Mouse (Mus musculus) intestine, postnatal 0 days (tissue): ENCODE measurements around the gene Padi4. TPM values are rescaled to one million over a fixed set of nuclear protein-coding genes. Genes with fewer than 3 reads are reported as not detected.
A peak's percentile ranks its signal among the peaks of the same experiment; 100 is the strongest.

Experiments used
- ATAC-seq: fragments of 200-750 bp; cut with Nextera tagmentation; 2 replicates; pipeline ENCODE4 v1.8.0; 2017; ENCODE audit warnings: mild to moderate bottlenecking, moderate TSS enrichment, moderate library complexity
- H3K27ac ChIP-seq: fragments of 300-500 bp; sonication (generic); 2 replicates; pipeline ENCODE4 v1.5.1; 2014; ENCODE audit warnings: mild to moderate bottlenecking, low read depth, low read length, moderate library complexity
- H3K27me3 ChIP-seq: fragments of 300-500 bp; sonication (generic); replicated peaks from 2 replicates; pipeline ENCODE4 v1.6.1; 2014; ENCODE audit warnings: low read length, mixed read lengths; ENCODE audit not compliant: control insufficient read depth, insufficient read depth
- H3K36me3 ChIP-seq: fragments of 300-500 bp; sonication (generic); 2 replicates; pipeline ENCODE4 v1.6.1; 2014; ENCODE audit warnings: mild to moderate bottlenecking, moderate library complexity; ENCODE audit not compliant: control insufficient read depth, insufficient read depth
- H3K4me1 ChIP-seq: fragments of 300-500 bp; sonication (generic); replicated peaks from 2 replicates; pipeline ENCODE4 v1.6.1; 2014; ENCODE audit warnings: antibody characterized with exemption, low read length, mixed read lengths; ENCODE audit not compliant: control insufficient read depth, insufficient read depth
- H3K4me2 ChIP-seq: fragments of 300-500 bp; sonication (generic); replicated peaks from 2 replicates; pipeline ENCODE4 v1.6.1; 2014; ENCODE audit warnings: low read depth, mild to moderate bottlenecking, moderate library complexity
- H3K4me3 ChIP-seq: fragments of 300-500 bp; sonication (generic); 2 replicates; pipeline ENCODE4 v1.5.1; 2014; ENCODE audit warnings: low read depth, low read length
- H3K9ac ChIP-seq: fragments of 300-500 bp; sonication (generic); 2 replicates; pipeline ENCODE4 v1.6.1; 2014; ENCODE audit warnings: mild to moderate bottlenecking, low read depth, low read length
- H3K9me3 ChIP-seq: fragments of 300-500 bp; sonication (generic); 2 replicates; pipeline ENCODE4 v1.6.1; 2016; ENCODE audit warnings: mixed run types; ENCODE audit not compliant: control insufficient read depth
- CTCF ChIP-seq: sonication (generic); IDR thresholded peaks from 2 replicates; pipeline ENCODE4 v1.5.1; 2016; ENCODE audit warnings: low read depth, mild to moderate bottlenecking, control low read depth, antibody characterized with exemption, moderate library complexity
- WGBS: fragments of 180-500 bp; shearing (Covaris S2); extraction: QIAGEN DNeasy Blood & Tissue Kit; methylation state at CpG from one replicate; pipeline ENCODE4 v1.1.7; 2014; 5-methylcytosine and 5-hydroxymethylcytosine counted together
- polyA plus RNA-seq: library from polyadenylated mRNA; unstranded; fragments of >200 nt; fragmentation: Nextera tagmentation; extraction: Ambion mirVana; gene quantifications from 2 replicates; pipeline ENCODE4 v1.2.1, GENCODE M21; 2015

Padi4 gene
- polyA plus RNA-seq, 1 experiment from 2014 or later = 5.5 TPM

GRCm38 (mm10) chr4:140708297-140708927 lies 65.6 kb downstream of the Padi4 start:
- Histone ChIP-seq H3K36me3 (peaks cover 47% of the 10 kb centered on the region), H3K4me1 (peaks cover 7% of the 10 kb centered on the region; the same call in 1 of the 2 replicates), H3K9me3 (no peaks in the 10 kb centered on the region), H3K4me3 (no peak overlapping the region), H3K9ac (no peak overlapping the region), H3K27ac (peak overlapping the region; percentile 28; the same call in 1 of the 2 replicates), H3K27me3 (no peaks in the 10 kb centered on the region), H3K4me2 (peak overlapping the region; percentile 25; the same call in 1 of the 2 replicates)
- TF ChIP-seq CTCF = no peak
- peak; percentile 56 for ATAC-seq
- 39% methylated on average over 18 of the region's 18 CpGs for WGBS

GRCm38 (mm10) chr4:140707615-140708014 lies 66.4 kb downstream of the Padi4 start:
- 66% methylated on average over 4 of the region's 4 CpGs for WGBS
- Histone ChIP-seq H3K9ac (no peak overlapping the region), H3K36me3 (peaks cover 40% of the 10 kb centered on the region), H3K27me3 (no peaks in the 10 kb centered on the region), H3K27ac (no peak overlapping the region), H3K4me2 (peak overlapping the region; percentile 25; the same call in 1 of the 2 replicates), H3K9me3 (no peaks in the 10 kb centered on the region), H3K4me1 (peaks cover 7% of the 10 kb centered on the region; the same call in 1 of the 2 replicates), H3K4me3 (no peak overlapping the region)
- no peak for TF ChIP-seq CTCF
- no peak for ATAC-seq

DNA sequence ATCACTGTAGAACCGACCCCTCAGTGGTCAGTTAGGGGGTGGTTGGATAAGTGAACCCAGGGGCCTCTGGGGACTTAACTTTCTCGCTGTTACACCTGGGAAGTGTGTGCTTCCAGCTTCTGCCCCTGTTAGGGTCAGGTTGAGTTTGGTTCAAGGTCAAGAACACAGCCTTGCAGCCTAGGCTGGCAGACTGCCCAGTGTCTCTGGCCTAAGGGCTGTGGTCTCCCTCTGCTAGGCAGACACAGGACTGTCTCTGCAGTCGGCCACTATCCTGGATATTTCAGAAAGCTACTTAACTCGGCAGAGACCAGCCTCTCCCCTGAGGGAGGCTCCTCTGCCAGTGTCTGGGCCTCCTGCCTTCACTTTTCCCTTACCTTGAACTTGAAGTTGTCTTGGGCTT lies 69.9 kb downstream of the Padi4 start:
- H3K9me3 ChIP-seq = no peaks in the 10 kb centered on the region
- no peak for ATAC-seq
- H3K9ac ChIP-seq = no peak overlapping the region
- H3K27me3 ChIP-seq = no peaks in the 10 kb centered on the region
- peaks cover 7% of the 10 kb centered on the region; the same call in 1 of the 2 replicates for H3K4me1 ChIP-seq
- no peak overlapping the region for H3K4me2 ChIP-seq
- H3K4me3 ChIP-seq = no peak overlapping the region
- H3K27ac ChIP-seq = no peak overlapping the region; the same call in 1 of the 2 replicates
- no peak for TF ChIP-seq CTCF
- peaks cover 8% of the 10 kb centered on the region; the same call in 1 of the 2 replicates for H3K36me3 ChIP-seq
- WGBS = 38% methylated on average over 4 of the region's 4 CpGs

DNA sequence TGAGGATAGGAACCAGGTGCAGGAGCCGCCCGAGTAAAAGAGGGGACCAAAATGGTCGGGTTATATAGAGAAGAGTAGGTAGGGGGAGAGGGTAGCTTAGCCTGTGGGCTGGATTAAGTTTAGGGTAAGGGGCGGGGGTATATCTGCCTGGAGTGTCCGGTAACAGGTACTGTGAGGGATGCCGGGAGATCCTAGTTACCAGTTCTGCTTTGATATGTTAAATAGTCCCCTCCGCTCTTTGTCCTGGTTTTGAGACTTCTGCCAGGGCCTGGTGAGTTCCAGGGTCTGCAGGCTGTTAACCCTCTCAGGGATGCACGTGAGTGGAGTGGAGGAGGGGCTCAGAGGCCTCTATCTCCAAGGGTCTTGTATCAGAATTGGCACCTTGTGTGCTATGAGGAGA lies 70.4 kb downstream of the Padi4 start:
- no peaks in the 10 kb centered on the region for H3K9me3 ChIP-seq
- H3K9ac ChIP-seq = no peak overlapping the region
- peaks cover 4% of the 10 kb centered on the region; the same call in 1 of the 2 replicates for H3K36me3 ChIP-seq
- 16% methylated on average over 8 of the region's 8 CpGs for WGBS
- peak overlapping the region; percentile 84; the same call in 1 of the 2 replicates for H3K4me3 ChIP-seq
- no peak for ATAC-seq
- no peaks in the 10 kb centered on the region for H3K27me3 ChIP-seq
- peaks cover 7% of the 10 kb centered on the region; the same call in 1 of the 2 replicates for H3K4me1 ChIP-seq
- no peak overlapping the region; the same call in 1 of the 2 replicates for H3K27ac ChIP-seq
- TF ChIP-seq CTCF = no peak
- H3K4me2 ChIP-seq = peak overlapping the region; percentile 98

DNA sequence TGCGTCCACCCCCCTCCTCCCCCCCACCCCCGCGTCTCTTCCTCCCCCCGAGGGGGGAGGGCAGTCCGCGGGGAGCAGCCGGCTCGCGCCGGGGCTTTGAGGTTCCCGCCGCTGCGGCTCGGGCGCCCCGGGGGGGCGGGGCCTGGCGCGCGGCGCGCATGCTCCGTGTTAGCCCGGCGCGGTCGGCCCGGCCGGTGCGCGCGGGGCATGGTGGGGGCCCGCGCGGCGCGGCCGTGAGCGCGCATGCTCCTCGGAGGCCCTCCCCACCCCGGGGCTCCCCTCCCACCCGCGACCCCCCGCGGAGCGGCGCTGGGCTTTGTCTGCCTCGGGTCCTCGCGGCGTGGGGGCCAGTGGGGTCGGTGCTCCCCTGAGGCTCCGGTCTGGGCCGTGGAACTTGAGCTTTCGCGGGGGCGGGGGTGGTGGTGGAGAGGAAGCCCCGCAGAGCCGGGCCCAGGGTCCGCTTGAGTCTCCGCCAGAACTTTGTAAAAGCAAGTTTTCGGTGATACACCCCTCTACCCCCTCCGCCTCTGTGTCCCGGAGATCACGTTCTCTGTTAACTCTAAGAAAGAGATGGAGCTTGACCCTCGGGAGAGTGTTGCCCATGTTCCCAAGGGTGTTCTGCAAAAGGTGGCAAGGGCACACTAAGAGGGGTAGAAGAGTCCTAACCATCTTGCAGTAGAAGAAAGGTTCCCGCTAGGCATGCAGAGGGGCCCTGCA lies 71.3 kb downstream of the Padi4 start:
- peak; percentile 78 for ATAC-seq
- WGBS = 2% methylated on average over 42 of the region's 68 CpGs
- Histone ChIP-seq H3K27me3 (no peaks in the 10 kb centered on the region), H3K27ac (peak overlapping the region; percentile 95), H3K4me1 (peaks cover 3% of the 10 kb centered on the region; the same call in 1 of the 2 replicates), H3K36me3 (peaks cover 4% of the 10 kb centered on the region; the same call in 1 of the 2 replicates), H3K9ac (peak overlapping the region; percentile 78), H3K4me3 (peak overlapping the region; percentile 84), H3K4me2 (peak overlapping the region; percentile 98), H3K9me3 (no peaks in the 10 kb centered on the region)
- no peak for TF ChIP-seq CTCF
